Mouse (Mus musculus) hindbrain, embryonic 10.5 days (tissue): ENCODE measurements around the gene Gm21985. TPM values are rescaled to one million over a fixed set of nuclear protein-coding genes. Genes with fewer than 3 reads are reported as not detected.

Experiments used
- DNase-seq: peaks from one replicate; pipeline ENCODE4 v3.0.0-alpha.2; 2017; ENCODE audit warnings: low spot score
- H3K27ac ChIP-seq: fragments of 300-500 bp; sonication (generic); 2 replicates; pipeline ENCODE4 v1.5.1; 2016; ENCODE audit warnings: mild to moderate bottlenecking, moderate library complexity
- H3K27me3 ChIP-seq: fragments of 300-500 bp; sonication (generic); 2 replicates; pipeline ENCODE4 v1.6.1; 2016; ENCODE audit warnings: mild to moderate bottlenecking; ENCODE audit not compliant: poor library complexity, insufficient read depth, severe bottlenecking
- H3K36me3 ChIP-seq: fragments of 300-500 bp; sonication (generic); 2 replicates; pipeline ENCODE4 v1.6.1; 2016; ENCODE audit warnings: mild to moderate bottlenecking, moderate library complexity
- H3K4me1 ChIP-seq: fragments of 300-500 bp; sonication (generic); replicated peaks from 2 replicates; pipeline ENCODE4 v1.6.1; 2016; ENCODE audit warnings: mild to moderate bottlenecking
- H3K4me3 ChIP-seq: fragments of 300-500 bp; sonication (generic); 2 replicates; pipeline ENCODE4 v1.5.1; 2016; ENCODE audit warnings: mild to moderate bottlenecking, moderate library complexity
- H3K9me3 ChIP-seq: fragments of 300-500 bp; sonication (generic); 2 replicates; pipeline ENCODE4 v1.6.1; 2016; ENCODE audit warnings: mild to moderate bottlenecking, moderate library complexity
- WGBS: fragments of 180-500 bp; shearing (Covaris S2); methylation state at CpG from one replicate; pipeline ENCODE4 v1.1.7; 2016; 5-methylcytosine and 5-hydroxymethylcytosine counted together
- polyA plus RNA-seq: library from polyadenylated mRNA; unstranded; fragments of >200 nt; fragmentation: Nextera tagmentation; extraction: Ambion mirVana; gene quantifications from 2 replicates; pipeline ENCODE4 v1.2.1, GENCODE M21; 2016

Gm21985 gene
- polyA plus RNA-seq, 1 experiment from 2014 or later: not detected

DNA sequence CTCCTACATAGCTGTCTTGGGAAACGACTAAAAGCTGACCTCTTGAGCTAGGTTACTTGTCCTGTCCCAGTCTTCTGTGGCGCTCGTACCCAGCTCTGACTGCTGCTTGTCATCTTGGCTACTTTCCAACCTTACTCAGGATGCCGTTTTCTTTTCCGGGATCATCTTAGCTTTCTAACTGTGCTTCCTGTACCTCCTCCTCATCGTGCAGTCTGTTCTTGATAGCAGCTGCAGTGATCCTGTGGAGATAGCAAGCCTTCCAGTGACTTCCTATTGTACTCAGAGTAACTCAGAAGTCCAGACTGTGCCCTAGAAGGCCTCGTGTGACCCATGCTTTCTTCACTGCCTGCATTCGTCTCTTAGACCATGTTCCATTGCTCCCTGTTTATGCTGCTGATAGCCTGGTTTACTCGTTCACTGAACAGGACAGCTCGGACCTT, 43.1 kb downstream of the Gm21985 start:
- no peak overlapping the region for H3K27ac ChIP-seq
- H3K4me1 ChIP-seq: no peaks in the 10 kb centered on the region
- H3K9me3 ChIP-seq: no peaks in the 10 kb centered on the region
- no peaks in the 10 kb centered on the region for H3K27me3 ChIP-seq
- WGBS: 85% methylated on average over 10 of the region's 10 CpGs
- DNase-seq: no peak
- no peak overlapping the region for H3K4me3 ChIP-seq
- no peaks in the 10 kb centered on the region for H3K36me3 ChIP-seq

DNA sequence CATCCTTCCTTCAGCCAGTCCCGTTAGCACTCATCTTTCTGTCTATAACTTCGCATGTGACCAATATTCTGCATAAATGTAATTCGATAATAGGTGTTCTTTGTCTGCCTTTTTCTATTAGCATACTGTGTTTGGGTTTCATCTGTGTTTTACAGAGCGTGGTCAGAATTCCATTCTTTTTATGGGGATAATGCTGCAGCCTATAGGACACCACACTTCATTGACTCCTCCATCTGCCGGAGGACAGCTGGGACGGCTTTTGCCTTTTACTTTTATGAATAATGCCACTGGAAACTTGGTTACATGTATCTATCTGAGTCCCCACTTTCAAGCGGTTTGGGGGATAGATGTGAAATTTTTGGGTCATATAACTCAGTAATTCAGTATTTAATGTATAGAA, 49.5 kb downstream of the Gm21985 start:
- H3K27me3 ChIP-seq: no peaks in the 10 kb centered on the region
- no peaks in the 10 kb centered on the region for H3K4me1 ChIP-seq
- DNase-seq: no peak
- H3K27ac ChIP-seq: no peak overlapping the region
- 90% methylated on average over 7 of the region's 7 CpGs for WGBS
- H3K36me3 ChIP-seq: no peaks in the 10 kb centered on the region
- no peak overlapping the region for H3K4me3 ChIP-seq
- no peaks in the 10 kb centered on the region for H3K9me3 ChIP-seq

DNA sequence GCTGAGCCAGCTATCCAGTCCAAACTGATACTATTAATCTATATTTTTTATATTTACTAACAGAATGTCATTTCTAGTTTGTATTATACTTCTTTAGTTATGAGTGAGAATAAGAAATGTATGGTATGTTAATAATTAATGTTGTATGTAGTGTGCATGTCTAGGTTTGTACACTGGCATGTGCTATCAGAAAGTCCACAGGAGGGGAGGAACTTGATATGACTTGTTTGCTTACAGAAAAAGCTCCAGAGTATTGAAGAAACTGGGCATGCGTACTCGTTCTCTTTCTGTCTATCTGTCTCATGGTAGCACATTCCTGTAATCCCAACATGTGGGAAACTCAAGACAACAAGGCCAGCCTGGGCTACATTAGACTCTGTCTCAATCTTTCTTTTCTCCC, 52.1 kb downstream of the Gm21985 start:
- Histone ChIP-seq H3K27ac (no peak overlapping the region), H3K9me3 (no peaks in the 10 kb centered on the region), H3K4me1 (no peaks in the 10 kb centered on the region), H3K36me3 (no peaks in the 10 kb centered on the region), H3K27me3 (no peaks in the 10 kb centered on the region), H3K4me3 (no peak overlapping the region)
- WGBS: 86% methylated on average over 2 of the region's 2 CpGs
- DNase-seq: no peak

DNA sequence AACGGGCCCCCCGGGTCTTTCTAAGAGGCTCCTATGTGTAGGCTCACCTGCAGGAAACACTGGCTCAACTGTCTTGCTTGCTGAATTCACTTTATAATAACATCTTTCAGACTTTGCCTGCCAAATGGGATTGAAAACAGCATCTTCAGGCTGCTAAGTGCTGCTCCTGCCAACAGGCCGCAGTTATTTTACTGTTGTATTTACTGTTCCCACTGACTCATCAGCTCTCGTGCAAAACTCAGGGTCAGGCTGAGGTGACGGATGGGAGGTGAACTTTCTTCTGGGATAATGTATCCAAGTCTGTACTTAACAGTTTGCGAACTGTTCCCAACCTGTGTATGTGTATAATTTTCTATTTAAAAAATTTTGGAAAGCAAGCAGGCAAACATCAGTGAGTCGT, 52.8 kb downstream of the Gm21985 start:
- no peak for DNase-seq
- Histone ChIP-seq H3K9me3 (no peaks in the 10 kb centered on the region), H3K36me3 (no peaks in the 10 kb centered on the region), H3K27me3 (no peaks in the 10 kb centered on the region), H3K4me1 (no peaks in the 10 kb centered on the region), H3K4me3 (no peak overlapping the region), H3K27ac (no peak overlapping the region)
- 93% methylated on average over 7 of the region's 7 CpGs for WGBS

DNA sequence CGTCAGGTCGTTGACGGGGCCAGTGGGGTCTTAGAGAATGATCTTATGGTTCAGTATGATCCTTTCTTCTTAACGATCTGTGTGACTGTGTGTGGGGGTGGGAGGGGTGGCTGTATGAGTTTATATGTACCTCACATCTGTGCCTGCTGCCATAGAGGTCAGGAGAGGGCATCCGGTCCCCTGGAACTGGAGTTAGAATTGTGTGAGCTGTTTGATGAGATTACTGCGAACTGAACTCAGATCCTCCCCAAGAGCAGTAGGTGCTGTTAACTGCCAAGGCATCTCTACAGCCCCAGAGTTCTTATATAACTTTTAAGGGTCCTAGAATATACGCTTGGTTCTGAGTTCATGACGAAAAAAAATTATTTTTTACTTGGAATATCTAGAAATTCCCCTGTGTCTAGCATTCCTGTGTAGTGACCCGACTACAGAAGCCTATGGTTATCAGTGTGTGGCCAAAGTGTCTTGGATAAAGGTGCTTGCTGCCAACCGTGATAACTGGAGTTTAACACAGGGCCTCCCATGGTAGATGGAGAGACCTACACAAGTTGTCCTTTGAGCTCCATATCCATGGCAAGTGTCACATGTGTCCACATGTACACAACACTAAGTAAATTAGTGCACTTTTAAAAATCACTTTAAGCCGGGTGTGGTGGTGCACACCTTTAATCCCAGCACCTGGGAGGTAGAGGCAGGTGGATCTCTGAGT, 62.1 kb downstream of the Gm21985 start:
- no peak overlapping the region for H3K4me3 ChIP-seq
- no peak for DNase-seq
- no peaks in the 10 kb centered on the region for H3K4me1 ChIP-seq
- no peaks in the 10 kb centered on the region for H3K36me3 ChIP-seq
- H3K27me3 ChIP-seq: no peaks in the 10 kb centered on the region
- WGBS: 89% methylated on average over 11 of the region's 11 CpGs
- no peak overlapping the region for H3K27ac ChIP-seq
- no peaks in the 10 kb centered on the region for H3K9me3 ChIP-seq

DNA sequence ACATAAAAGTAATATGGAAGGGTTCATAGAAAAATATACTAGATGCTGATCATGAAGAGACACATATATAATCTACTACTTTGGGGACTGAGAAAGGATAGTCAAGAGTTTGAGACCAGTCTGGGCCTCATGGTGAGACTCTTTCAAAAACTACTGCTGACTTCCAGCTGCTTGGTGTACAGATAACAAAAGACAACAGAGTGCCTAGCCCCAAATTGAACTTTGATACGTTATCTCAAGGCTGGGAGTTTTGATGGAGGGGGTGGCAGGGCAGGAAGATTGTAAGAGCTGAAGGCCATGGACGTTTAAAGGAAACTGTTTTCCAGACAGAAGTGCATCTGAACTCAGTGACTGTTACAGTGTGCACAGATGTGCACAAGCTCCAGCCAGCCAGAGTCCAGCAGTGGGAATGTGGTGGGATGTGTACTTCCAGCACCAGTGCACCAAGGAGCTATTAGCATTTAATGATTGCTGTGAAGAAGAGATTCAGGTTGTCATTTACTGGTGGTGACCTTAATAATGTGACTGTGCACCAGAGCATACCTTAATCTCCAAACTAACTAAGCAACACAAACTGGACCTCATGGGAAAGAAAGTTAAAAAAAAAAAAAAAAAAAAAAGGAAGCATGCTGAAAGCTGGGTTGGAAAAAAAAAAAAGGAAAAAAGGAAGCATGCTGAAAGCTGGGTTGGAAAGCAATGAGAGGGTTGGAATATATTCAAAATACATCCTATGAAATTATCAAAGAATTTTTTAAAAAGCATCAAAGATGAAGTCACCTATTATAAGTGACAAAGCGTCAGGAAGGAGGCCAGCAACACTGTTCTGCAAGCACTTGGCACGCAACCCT, 66.2 kb downstream of the Gm21985 start:
- Histone ChIP-seq H3K4me3 (no peak overlapping the region), H3K27ac (no peak overlapping the region), H3K9me3 (no peaks in the 10 kb centered on the region), H3K27me3 (no peaks in the 10 kb centered on the region), H3K36me3 (peaks cover 31% of the 10 kb centered on the region), H3K4me1 (no peaks in the 10 kb centered on the region)
- DNase-seq: no peak
- WGBS: 74% methylated on average over 4 of the region's 4 CpGs

DNA sequence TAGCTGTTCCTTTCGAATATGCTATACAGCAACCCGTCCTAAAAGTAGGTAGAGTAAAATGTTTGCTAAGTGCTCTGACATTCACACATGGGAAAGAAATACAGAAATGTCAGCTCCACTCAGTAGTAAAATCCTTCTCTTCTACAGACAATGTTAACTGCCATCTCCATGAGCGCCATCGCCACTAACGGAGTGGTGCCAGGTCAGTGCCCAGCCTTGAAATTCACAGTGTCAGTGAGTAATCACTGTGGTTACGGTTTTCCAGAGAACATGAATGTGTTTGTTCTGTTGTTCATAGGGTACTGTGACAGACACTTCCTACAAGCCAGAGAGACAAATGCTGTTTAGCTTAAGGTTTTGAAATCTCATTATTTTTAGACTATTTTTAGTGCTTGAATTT, 71.1 kb downstream of the Gm21985 start:
- H3K4me3 ChIP-seq: no peak overlapping the region
- peaks cover 58% of the 10 kb centered on the region for H3K36me3 ChIP-seq
- no peaks in the 10 kb centered on the region for H3K9me3 ChIP-seq
- 95% methylated on average over 6 of the region's 6 CpGs for WGBS
- DNase-seq: no peak
- no peaks in the 10 kb centered on the region for H3K27me3 ChIP-seq
- H3K27ac ChIP-seq: no peak overlapping the region
- H3K4me1 ChIP-seq: no peaks in the 10 kb centered on the region

DNA sequence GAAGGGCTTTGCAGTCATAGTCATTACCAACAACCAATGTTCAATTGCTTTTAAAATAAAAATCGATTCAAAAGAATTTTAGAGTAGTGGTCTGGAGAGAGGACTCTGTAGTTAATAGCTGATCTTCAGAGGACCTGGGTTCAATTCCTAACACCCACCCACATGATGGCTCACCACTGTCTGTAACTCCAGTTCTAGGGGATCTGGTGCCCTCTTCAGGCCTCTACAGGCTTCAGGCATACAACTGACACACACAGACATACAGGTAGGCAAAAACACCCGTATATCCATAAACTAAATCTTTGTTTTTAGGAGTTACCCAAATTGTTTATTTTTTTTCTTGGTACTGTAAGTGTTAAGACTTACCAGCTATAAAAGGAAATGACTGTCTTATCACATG, 73.6 kb downstream of the Gm21985 start:
- no peak overlapping the region for H3K27ac ChIP-seq
- 90% methylated on average over 2 of the region's 2 CpGs for WGBS
- H3K27me3 ChIP-seq: no peaks in the 10 kb centered on the region
- H3K36me3 ChIP-seq: peaks cover 58% of the 10 kb centered on the region
- H3K4me1 ChIP-seq: no peaks in the 10 kb centered on the region
- DNase-seq: no peak
- no peaks in the 10 kb centered on the region for H3K9me3 ChIP-seq
- H3K4me3 ChIP-seq: no peak overlapping the region

DNA sequence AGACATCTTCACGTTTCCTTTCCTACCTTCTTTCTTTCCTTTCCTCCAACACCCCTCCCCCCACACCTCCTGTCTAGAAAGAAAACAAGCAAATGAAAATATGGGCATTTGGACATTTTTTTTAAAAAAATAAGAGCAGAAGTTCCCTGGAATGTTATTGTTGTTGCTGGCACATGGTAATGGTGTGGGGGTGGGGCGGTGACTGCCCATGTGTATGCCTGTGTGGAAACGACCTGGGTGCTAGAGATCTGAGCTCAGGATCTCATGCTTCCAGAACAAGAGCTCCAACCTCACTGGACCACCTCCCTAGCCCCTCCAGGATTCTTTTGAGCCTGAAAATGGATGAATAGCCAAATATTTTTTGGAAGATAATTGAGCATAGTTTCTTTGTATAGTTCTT, 75.0 kb downstream of the Gm21985 start:
- H3K27me3 ChIP-seq: no peaks in the 10 kb centered on the region
- H3K36me3 ChIP-seq: peaks cover 56% of the 10 kb centered on the region
- no peaks in the 10 kb centered on the region for H3K9me3 ChIP-seq
- 68% methylated on average over 3 of the region's 3 CpGs for WGBS
- H3K4me1 ChIP-seq: no peaks in the 10 kb centered on the region
- no peak for DNase-seq
- no peak overlapping the region for H3K4me3 ChIP-seq
- H3K27ac ChIP-seq: no peak overlapping the region

DNA sequence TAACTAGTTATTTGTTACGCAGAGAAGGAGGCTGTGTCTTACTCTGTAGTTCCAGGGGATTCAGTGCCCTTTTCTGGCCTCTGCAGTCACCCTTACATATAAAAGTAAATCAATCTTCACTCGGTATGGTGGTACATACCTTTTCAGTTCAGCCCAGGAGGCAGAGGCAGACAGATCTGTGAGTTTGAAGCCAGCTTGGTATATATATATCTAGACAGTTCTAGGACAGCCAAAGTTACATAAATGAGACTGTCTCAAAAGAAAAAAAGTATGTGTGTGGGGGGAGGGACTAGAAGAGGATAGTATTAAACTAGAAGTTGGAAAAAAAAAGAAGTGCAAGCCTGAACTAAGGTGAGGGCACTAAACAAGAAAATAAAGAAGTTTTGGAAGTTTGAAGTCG, 82.1 kb downstream of the Gm21985 start:
- H3K4me1 ChIP-seq: no peaks in the 10 kb centered on the region

DNA sequence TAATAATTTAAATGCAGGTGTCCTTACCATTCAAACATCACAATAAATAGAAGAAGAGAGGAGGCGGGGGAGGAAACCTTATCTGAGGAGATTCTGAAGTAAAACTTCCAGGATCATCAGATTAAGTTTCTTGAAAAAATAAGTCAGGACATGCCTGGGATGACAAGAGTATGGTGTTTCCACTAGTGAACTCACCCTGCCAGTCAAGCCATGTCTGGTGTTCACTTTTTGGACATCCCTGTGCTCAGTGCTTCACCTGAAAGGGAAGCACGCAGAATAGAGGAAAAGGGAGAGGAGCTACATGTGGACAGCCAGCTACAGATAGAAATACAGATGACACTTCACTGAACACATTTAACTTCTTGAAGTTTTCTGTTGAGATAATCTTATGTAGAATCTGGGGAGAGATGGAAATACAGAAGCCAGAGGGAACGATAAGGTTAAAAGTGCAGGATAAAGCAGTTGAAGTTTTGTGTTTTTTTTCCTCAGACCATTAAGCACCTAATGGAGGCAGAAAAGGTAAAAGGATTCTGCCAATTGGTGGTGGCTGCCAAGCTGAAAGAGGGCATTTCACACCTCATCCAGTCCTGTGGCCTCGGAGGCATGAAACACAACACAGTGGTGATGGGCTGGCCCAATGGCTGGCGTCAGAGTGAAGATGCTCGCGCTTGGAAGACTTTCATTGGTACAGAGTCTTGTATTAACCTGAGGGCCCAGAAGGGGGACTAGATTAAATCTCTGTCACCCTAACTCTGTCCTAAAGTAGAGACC, 87.8 kb downstream of the Gm21985 start:
- 93% methylated on average over 7 of the region's 7 CpGs for WGBS
- H3K27me3 ChIP-seq: no peaks in the 10 kb centered on the region

More for the DNA sequence above, 82.1 kb downstream of the Gm21985 start:
- H3K9me3 ChIP-seq: no peaks in the 10 kb centered on the region
- H3K27me3 ChIP-seq: no peaks in the 10 kb centered on the region
- H3K36me3 ChIP-seq: peaks cover 61% of the 10 kb centered on the region
- 86% methylated on average over 3 of the region's 3 CpGs for WGBS
- no peak for DNase-seq
- no peak overlapping the region for H3K27ac ChIP-seq
- no peak overlapping the region for H3K4me3 ChIP-seq

DNA sequence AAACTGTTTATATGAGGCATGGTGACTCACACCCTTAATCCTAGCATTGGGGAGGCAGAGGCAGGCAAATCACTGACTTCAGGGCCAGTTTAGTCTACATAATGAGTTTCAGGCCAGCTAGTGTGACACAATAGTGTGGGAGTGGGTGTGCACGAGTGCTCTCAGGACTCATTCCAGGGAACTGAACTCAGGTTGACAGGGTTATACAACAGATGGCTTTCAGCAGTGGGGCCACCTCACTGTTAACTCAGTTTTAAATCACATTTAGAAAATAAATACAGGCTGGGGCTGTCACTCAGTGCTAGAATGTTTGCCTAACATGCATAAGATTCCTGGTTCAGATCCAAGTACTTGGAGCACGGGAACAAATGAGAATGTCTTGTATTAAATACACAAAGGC, 93.5 kb downstream of the Gm21985 start:
- Histone ChIP-seq H3K4me3 (no peak overlapping the region), H3K4me1 (no peaks in the 10 kb centered on the region), H3K36me3 (peaks cover 93% of the 10 kb centered on the region), H3K27me3 (no peaks in the 10 kb centered on the region), H3K27ac (no peak overlapping the region), H3K9me3 (no peaks in the 10 kb centered on the region)
- WGBS: 92% methylated on average over 2 of the region's 2 CpGs
- no peak for DNase-seq

More for the DNA sequence above, 87.8 kb downstream of the Gm21985 start:
- no peaks in the 10 kb centered on the region for H3K4me1 ChIP-seq
- no peak overlapping the region for H3K4me3 ChIP-seq
- H3K27ac ChIP-seq: no peak overlapping the region
- DNase-seq: no peak
- peaks cover 74% of the 10 kb centered on the region for H3K36me3 ChIP-seq
- no peaks in the 10 kb centered on the region for H3K9me3 ChIP-seq
